ENCODE assay signal across 7 mouse cellular contexts in genomic region chr8:69625095-69625789, GRCm38 (mm10). TPM values are rescaled to one million over a fixed set of nuclear protein-coding genes. Genes with fewer than 3 reads are reported as not detected.
A peak's percentile ranks its signal among the peaks of the same experiment; 100 is the strongest.
DNase-seq lines count a peak whose midpoint lies in the region; ATAC-seq and TF ChIP-seq lines count a peak whose summit lies in the region.

TSS of gene Zfp868 (minus strand) at chr8:69625548.

- intact Hi-C loops in left cerebral cortex, postnatal 4 days (cut with DNase I): no loop called here

- peak within 1 kb of the TSS; percentile 69 for H3K4me2 ChIP-seq in intestine, postnatal 0 days (replicated peaks; ENCODE audit: low read depth)
- peak within 1 kb of the TSS; percentile 52 for H3K4me2 ChIP-seq in midbrain, embryonic 12.5 days (replicated peaks)

- H3K27ac ChIP-seq in embryonic facial prominence, embryonic 10.5 days (replicated peaks): peak within 1 kb of the TSS; percentile 96
- peak within 1 kb of the TSS; percentile 99 for H3K27ac ChIP-seq in intestine, postnatal 0 days (ENCODE audit: low read depth, low read length)
- peak within 1 kb of the TSS; percentile 97 for H3K27ac ChIP-seq in midbrain, embryonic 12.5 days (replicated peaks)
- H3K27ac ChIP-seq in small intestine, adult 2 months (ENCODE audit: insufficient read depth, low read depth, low read length): peak within 1 kb of the TSS; percentile 97

- H3K9me3 ChIP-seq in embryonic facial prominence, embryonic 10.5 days: 0 out of 2 replicates have a peak, but pooled peaks cover 2% of the 10 kb centered on the region
- no peaks in the 10 kb centered on the region for H3K9me3 ChIP-seq in intestine, postnatal 0 days (ENCODE audit: control insufficient read depth)
- H3K9me3 ChIP-seq in midbrain, embryonic 12.5 days: no peaks in the 10 kb centered on the region

- H3K27me3 ChIP-seq in embryonic facial prominence, embryonic 10.5 days (replicated peaks; ENCODE audit: low read depth, poor library complexity, severe bottlenecking): no peaks in the 10 kb centered on the region
- no peaks in the 10 kb centered on the region for H3K27me3 ChIP-seq in intestine, postnatal 0 days (replicated peaks; ENCODE audit: control insufficient read depth, insufficient read depth, low read length)
- no peaks in the 10 kb centered on the region for H3K27me3 ChIP-seq in midbrain, embryonic 12.5 days
- H3K27me3 ChIP-seq in small intestine, adult 2 months (ENCODE audit: control insufficient read depth, insufficient read depth, low read length): no peaks in the 10 kb centered on the region

- peak; percentile 100 for ATAC-seq in intestine, postnatal 0 days
- peak; percentile 100 for ATAC-seq in midbrain, embryonic 12.5 days (ENCODE audit: low FRiP score, low read depth)

- peaks cover 12% of the 10 kb centered on the region for H3K4me1 ChIP-seq in embryonic facial prominence, embryonic 10.5 days
- no peaks in the 10 kb centered on the region; the same call in 1 of the 2 replicates for H3K4me1 ChIP-seq in intestine, postnatal 0 days (replicated peaks; ENCODE audit: control insufficient read depth, insufficient read depth, low read length)
- peaks cover 11% of the 10 kb centered on the region for H3K4me1 ChIP-seq in midbrain, embryonic 12.5 days
- no peaks in the 10 kb centered on the region for H3K4me1 ChIP-seq in small intestine, adult 2 months (ENCODE audit: control insufficient read depth, insufficient read depth, insufficient read length, low read length)

- peak within 1 kb of the TSS; percentile 94 for H3K9ac ChIP-seq in intestine, postnatal 0 days (ENCODE audit: low read depth, low read length)
- H3K9ac ChIP-seq in midbrain, embryonic 12.5 days (replicated peaks): peak within 1 kb of the TSS; percentile 77

- H3K4me3 ChIP-seq in embryonic facial prominence, embryonic 10.5 days: peak within 1 kb of the TSS; percentile 73
- peak within 1 kb of the TSS; percentile 68 for H3K4me3 ChIP-seq in intestine, postnatal 0 days (ENCODE audit: low read depth, low read length)
- H3K4me3 ChIP-seq in midbrain, embryonic 12.5 days: peak within 1 kb of the TSS; percentile 82
- peak within 1 kb of the TSS; percentile 92 for H3K4me3 ChIP-seq in small intestine, adult 2 months (ENCODE audit: low read depth, low read length)

- WGBS in embryonic facial prominence, embryonic 10.5 days: under 1% methylated on average over 41 of the region's 41 CpGs
- under 1% methylated on average over 36 of the region's 41 CpGs for WGBS in intestine, postnatal 0 days
- WGBS in midbrain, embryonic 12.5 days: under 1% methylated on average over 41 of the region's 41 CpGs
- under 1% methylated on average over 40 of the region's 41 CpGs for WGBS in small intestine, adult 2 months

- TF ChIP-seq CTCF in intestine, postnatal 0 days (IDR thresholded peaks at IDR 0.05; ENCODE audit: low read depth): peak; percentile 87
- TF ChIP-seq CTCF in small intestine, adult 2 months (IDR thresholded peaks at IDR 0.05; ENCODE audit: extremely low read depth, insufficient read length, insufficient replicate concordance, low read depth, low read length): peak; percentile 46; the same call in 1 of the 2 replicates

- DNase-seq in adrenal gland, postnatal 10 days: peak; percentile 100
- DNase-seq in embryonic facial prominence, embryonic 10.5 days (ENCODE audit: low spot score): peak; percentile 98
- DNase-seq in gonadal fat pad, adult 2 months (ENCODE audit: low read depth): peak; percentile 83
- peak; percentile 99 for DNase-seq in left cerebral cortex, postnatal 4 days

- peak; percentile 94 for TF ChIP-seq POLR2A in small intestine, adult 2 months (IDR thresholded peaks at IDR 0.05; ENCODE audit: low read depth, low read length)

- H3K36me3 ChIP-seq in embryonic facial prominence, embryonic 10.5 days (replicated peaks): peaks cover 20% of the 10 kb centered on the region
- H3K36me3 ChIP-seq in intestine, postnatal 0 days (ENCODE audit: control insufficient read depth, insufficient read depth): no peaks in the 10 kb centered on the region
- H3K36me3 ChIP-seq in midbrain, embryonic 12.5 days: peaks cover 3% of the 10 kb centered on the region; the same call in 1 of the 2 replicates
- H3K36me3 ChIP-seq in small intestine, adult 2 months (ENCODE audit: control insufficient read depth, insufficient read depth, low read length): no peaks in the 10 kb centered on the region

RNA-seq across cellular contexts. Expression of gene Zfp868, which starts in this region (rescaled TPM):
- 10 to 100 TPM; 12.4 to 15.1 TPM for total RNA-seq in adrenal gland, postnatal 10 days (2021)
- polyA plus RNA-seq in embryonic facial prominence, embryonic 10.5 days (2016; fragmentation: Nextera tagmentation; extraction: Ambion mirVana): 30.6 and 32.2 TPM in 2 replicates
- polyA plus RNA-seq in gonadal fat pad, adult 2 months (2012; rRNA removed): 5.2 and 6.3 TPM in 2 replicates
- polyA plus RNA-seq in intestine, postnatal 0 days (2015; fragmentation: Nextera tagmentation; extraction: Ambion mirVana): 8.4 and 10.0 TPM in 2 replicates
- total RNA-seq in left cerebral cortex, postnatal 4 days (2021): 10 to 100 TPM; 19.9 to 21.6 TPM
- polyA plus RNA-seq in midbrain, embryonic 12.5 days (2016; fragmentation: Nextera tagmentation; extraction: Ambion mirVana): 42.0 and 42.4 TPM in 2 replicates
- 1.4 and 3.4 TPM in 2 replicates for polyA plus RNA-seq in small intestine, adult 2 months (2012; rRNA removed)

Comparison
In these comparisons a context has a peak if more than half of its experiments do, and no peak if none do; other contexts are left out.
1. Peak in every context shown above with its lines: DNase-seq, ATAC-seq, H3K4me3 ChIP-seq and H3K27ac ChIP-seq.